Mouse (Mus musculus) inflammation-experienced regulatory T-cells, adult 16 weeks (primary cell): ENCODE data around the gene Cypt2. TPM values are rescaled to one million over a fixed set of nuclear protein-coding genes. Genes with fewer than 3 reads are reported as not detected.

Source experiments
- polyA plus RNA-seq: library from polyadenylated mRNA; unstranded; fragments of 100-300 nt; shearing (Covaris generic); gene quantifications from one replicate; pipeline ENCODE4 v1.2.1, GENCODE M21; 2017

Gene Cypt2
- polyA plus RNA-seq: not detected

GRCm38 (mm10) chrX:105499472-105499871 is at the start of gene Cypt2:
Gene Cypt2 (plus strand): TSS chrX:105499772.

